Mouse (Mus musculus) right cerebral cortex, postnatal 36 days (tissue): ENCODE measurements around the gene Naa11.

Source experiments
- DNase-seq, 2 experiments: peaks; one replicate each; pipeline ENCODE4 v3.0.0; 2022; ENCODE audit warnings: low spot score in 2 of 2, mixed read lengths in 1 of 2

Gene Naa11

DNA sequence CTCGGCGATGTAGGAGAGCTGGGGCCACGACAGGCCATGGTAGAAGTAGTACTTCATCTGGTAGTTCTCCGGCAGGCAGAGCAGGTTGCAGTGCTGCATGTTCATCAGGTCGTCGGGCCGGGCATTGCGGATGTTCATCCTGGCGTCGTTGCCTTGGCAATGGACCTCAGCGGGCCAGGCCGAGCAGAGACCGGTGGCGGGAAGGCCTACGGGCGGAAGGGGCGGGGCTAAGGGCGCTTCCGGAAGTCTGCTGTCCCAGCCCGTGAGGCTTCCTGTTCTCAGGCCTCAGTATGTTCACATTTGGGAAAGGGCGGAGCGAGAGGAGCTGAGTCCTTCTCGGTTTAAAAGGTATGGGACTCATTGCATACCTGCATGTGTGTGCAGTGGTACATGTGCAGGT, at the start of gene Naa11:
Gene Naa11 (minus strand): TSS at position 220 of the 400 bp plus-strand sequence.
- no peak for DNase-seq

- no peak for DNase-seq
Measured at GRCm38 (mm10) chr5:97432512-97432911, 40.3 kb upstream of the Naa11 start.

- DNase-seq = no peak
Measured at GRCm38 (mm10) chr5:97429976-97430375, 37.8 kb upstream of the Naa11 start.

GRCm38 (mm10) chr5:97421669-97422068, 29.5 kb upstream of the Naa11 start:
- no peak for DNase-seq

- DNase-seq = no peak
Measured at GRCm38 (mm10) chr5:97417185-97417584, 25.0 kb upstream of the Naa11 start.

GRCm38 (mm10) chr5:97415837-97416236, 23.7 kb upstream of the Naa11 start:
- no peak for DNase-seq

- DNase-seq = no peak
Measured at GRCm38 (mm10) chr5:97413716-97414115, 21.5 kb upstream of the Naa11 start.

- DNase-seq = no peak
Measured at GRCm38 (mm10) chr5:97410190-97410589, 18.0 kb upstream of the Naa11 start.

GRCm38 (mm10) chr5:97409234-97409704, 17.1 kb upstream of the Naa11 start:
- DNase-seq = no peak

- DNase-seq = no peak
Measured at GRCm38 (mm10) chr5:97401042-97401441, 8.9 kb upstream of the Naa11 start.

DNA sequence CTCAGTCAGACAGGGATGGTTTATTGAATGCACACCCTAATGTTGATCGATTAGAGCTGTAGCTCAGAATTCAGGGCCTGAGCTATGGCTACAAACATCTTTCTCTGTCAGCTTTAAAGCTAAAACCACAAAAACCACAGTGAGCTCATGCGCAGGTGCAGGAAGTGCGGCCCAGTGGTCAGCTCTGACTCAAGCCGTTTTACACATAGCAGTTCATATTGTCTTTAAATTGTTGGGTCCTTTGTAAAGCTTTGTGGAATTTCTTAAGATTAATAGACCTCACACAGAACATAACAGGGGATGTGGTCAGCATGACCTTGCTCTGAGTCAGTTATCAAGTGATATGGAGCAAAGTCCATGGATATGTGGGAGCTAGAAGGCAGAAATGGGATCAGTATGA, 5.4 kb upstream of the Naa11 start:
- DNase-seq = no peak

DNA sequence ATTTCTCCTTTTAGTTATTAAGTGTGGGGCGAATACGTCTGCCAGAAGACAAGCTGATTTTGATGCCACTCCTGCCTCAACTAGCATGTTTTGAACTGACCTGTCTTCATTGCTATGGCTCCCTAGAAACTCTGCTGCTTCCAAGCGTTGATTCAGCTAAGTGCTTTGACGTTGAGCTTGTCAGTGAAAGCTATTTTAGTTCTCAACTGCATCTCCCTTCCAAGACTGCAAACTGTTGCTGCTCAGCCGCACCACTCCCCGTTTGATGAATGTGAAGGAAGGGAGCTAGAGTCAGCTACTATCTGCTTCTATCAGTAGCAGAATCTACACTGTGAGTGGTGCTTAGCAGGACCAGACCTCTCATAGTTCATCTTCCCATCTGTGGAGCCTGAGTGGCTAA, 4.6 kb downstream of the Naa11 start:
- DNase-seq = peak in 1 of 2 experiments; percentile 14

GRCm38 (mm10) chr5:97384399-97384798, 7.8 kb downstream of the Naa11 start:
- no peak for DNase-seq

GRCm38 (mm10) chr5:97382548-97383222, 9.5 kb downstream of the Naa11 start:
- DNase-seq = no peak

GRCm38 (mm10) chr5:97379976-97380375, 12.2 kb downstream of the Naa11 start:
- no peak for DNase-seq

DNA sequence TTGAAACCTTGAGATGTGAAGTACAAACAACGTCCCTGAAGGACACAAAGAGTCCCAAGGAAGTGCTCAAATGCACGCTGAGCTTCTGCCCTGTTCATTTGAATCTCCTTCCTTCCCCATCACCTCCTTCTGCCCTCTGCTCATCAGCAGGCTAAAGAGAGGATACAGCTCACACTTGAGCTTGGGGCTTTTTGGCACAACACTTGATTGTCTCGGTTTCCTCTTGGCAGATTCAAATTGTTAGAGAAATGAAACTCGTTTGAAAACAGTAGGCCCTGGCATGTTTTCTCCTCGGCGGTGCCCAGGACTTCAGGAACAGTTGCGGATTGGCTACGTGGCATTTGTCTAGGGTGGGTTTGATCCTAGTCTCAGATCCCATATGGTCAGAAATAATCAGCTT, 27.4 kb downstream of the Naa11 start:
- no peak for DNase-seq

DNA sequence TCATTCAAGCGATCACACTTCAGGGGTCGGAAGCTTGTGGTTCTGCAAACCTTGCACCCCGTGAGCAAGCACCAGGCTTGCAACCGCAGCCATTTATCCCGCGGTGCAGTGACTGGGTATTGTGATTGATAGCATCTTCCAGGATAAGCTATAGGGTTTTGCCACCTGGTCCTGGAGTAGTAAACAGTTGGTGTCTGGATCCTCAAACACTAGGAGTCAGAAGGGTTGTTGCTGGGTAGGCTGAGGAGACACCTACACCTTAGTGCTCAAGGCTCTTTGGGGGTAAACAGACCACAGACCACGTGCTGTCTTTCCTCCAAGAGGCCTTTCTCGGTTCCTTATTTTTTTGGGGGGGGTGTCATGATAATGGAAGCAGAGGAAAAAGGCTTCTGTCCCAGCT, 27.9 kb downstream of the Naa11 start:
- DNase-seq = no peak

DNA sequence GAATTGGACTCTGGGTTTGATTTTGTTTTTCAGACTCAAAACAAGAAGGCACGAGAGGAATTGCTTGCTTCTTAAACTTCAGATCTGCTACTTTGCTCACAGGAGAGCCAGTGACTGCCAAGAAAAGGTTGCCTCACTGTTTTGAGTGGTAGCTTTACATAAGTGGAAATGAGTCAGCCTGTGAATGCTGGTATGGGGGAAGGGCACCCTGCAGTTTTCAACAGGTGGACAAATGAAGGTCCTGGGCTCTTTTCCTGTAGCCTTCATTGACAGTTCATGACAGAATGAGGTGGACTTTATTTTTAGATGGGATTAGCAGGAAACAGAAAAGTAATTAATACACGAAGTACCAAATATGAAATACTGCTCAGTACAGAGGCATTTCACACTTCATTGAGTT, 29.6 kb downstream of the Naa11 start:
- peak in 1 of 2 experiments; percentile 8 for DNase-seq

GRCm38 (mm10) chr5:97359104-97359503, 33.1 kb downstream of the Naa11 start:
- DNase-seq = no peak

DNA sequence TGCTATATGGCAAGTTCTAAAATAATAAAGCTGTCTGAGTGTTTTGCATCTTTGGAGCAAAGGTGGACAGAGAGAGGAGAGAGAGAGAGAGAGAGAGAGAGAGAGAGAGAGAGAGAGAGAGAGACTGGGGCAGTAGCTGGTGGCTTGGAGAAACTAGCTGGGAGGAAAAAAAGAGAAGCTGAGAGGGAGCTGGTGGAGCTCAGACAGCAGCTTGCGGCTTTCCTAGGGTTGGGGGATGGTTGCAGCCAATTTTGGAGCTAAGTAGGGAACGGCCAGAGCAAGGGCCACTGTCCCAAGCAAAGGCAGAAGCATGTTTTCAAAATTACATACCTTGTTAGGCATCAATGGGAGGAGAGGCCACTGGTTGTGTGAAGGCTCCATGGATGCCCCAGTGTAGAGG, 36.0 kb downstream of the Naa11 start:
- DNase-seq = no peak

DNA sequence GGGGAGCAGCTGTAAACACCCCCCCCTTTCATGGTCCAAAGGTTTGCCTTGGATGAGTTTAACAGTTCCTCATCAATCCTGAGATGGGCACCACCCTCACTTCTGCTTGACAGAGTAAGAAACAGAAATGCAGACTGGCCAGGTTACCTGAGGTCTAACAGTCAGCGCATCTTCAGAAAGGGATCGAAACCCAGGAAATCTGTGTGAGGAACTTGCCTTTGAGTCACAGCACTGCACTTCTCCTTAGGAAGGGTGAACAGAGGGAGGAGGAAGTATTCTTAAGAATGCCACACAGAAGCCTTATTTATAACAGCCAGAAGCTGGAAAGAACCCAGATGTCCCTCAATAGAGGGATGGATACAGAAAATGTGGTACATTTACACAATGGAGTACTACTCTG, 37.0 kb downstream of the Naa11 start:
- DNase-seq = no peak

- DNase-seq = no peak
Measured at GRCm38 (mm10) chr5:97348760-97349159, 43.4 kb downstream of the Naa11 start.

- no peak for DNase-seq
Measured at GRCm38 (mm10) chr5:97348310-97348709, 43.9 kb downstream of the Naa11 start.

- DNase-seq = no peak
Measured at GRCm38 (mm10) chr5:97345732-97346253, 46.4 kb downstream of the Naa11 start.
